Mouse (Mus musculus) gastrocnemius, adult 2 months (tissue): ENCODE results near the gene Klk8. TPM values are rescaled to one million over a fixed set of nuclear protein-coding genes. Genes with fewer than 3 reads are reported as not detected.

Experiments used
- DNase-seq: peaks from one replicate; pipeline ENCODE4 v3.0.0; 2022
- H3K27ac ChIP-seq: fragments of 200-600 bp; 2 replicates; pipeline ENCODE4 v1.8.1; 2022; ENCODE audit warnings: mild to moderate bottlenecking
- H3K4me3 ChIP-seq: fragments of 200-600 bp; 2 replicates; pipeline ENCODE4 v1.8.1; 2022; ENCODE audit warnings: mild to moderate bottlenecking, moderate library complexity
- CTCF ChIP-seq: fragments of 200-600 bp; IDR thresholded peaks from 2 replicates; pipeline ENCODE4 v1.8.1; 2022; ENCODE audit warnings: antibody characterized with exemption, mild to moderate bottlenecking, moderate library complexity
- intact Hi-C: fragments of 180-260 bp; cut with DNase I; formaldehyde crosslinking; loops from one replicate; pipeline ENCODE4 v1.15.1; 2025
- total RNA-seq, 2 experiments: library from RNA; stranded (reverse); gene quantifications; 2 replicates each; pipeline ENCODE4 v1.2.3; 2021

Klk8 gene
- total RNA-seq, 2 experiments from 2014 or later, result 1.7 to 2.5 TPM

DNA sequence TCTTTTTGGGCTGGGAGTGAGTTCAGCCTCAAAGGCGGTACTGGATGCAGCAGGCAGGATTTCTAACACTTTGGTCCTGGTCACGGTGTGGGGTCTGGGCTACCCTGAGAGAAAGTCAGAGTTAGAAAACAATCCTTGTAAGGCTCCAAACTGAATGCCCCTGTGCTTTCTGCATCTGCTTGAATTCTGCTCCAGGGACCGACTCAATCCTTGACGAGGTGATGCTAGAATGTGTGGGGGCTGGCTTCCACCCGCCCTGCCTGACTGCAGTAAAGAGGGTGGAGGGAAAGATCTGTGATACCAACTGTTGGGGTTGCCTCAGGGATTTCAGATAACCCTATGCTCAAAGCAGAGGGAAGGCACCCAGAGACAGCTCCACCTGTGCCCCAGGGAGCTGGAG, 13.6 kb downstream of the Klk8 start, which contains the start of gene Klk7:
Klk7 (plus strand) TSS at position 301 of the 400 bp plus-strand sequence.
- no peak for TF ChIP-seq CTCF
- Histone ChIP-seq H3K27ac (no peak within 1 kb of the TSS), H3K4me3 (no peak within 1 kb of the TSS)
- DNase-seq, result no peak
- intact Hi-C loops, result no loop called here

DNA sequence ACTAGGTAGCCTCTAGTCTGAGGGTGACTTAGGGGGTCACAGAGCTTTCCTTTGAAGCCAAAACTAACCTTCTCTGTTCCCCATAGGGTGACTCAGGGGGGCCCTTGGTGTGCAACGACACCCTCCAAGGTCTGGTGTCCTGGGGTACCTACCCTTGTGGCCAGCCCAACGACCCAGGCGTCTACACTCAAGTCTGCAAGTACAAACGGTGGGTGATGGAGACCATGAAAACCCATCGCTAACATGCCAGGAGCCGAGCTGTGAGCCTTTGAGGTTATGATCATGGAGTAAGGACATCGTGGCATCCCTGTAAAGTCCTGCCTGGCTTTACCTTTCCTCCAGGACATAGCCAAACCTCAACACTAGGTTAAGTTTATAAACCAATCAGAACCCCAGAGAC, 17.8 kb downstream of the Klk8 start:
- no peak for DNase-seq
- TF ChIP-seq CTCF, result no peak
- no peak overlapping the region for H3K27ac ChIP-seq
- H3K4me3 ChIP-seq, result no peak overlapping the region
- intact Hi-C loops, result no loop called here

DNA sequence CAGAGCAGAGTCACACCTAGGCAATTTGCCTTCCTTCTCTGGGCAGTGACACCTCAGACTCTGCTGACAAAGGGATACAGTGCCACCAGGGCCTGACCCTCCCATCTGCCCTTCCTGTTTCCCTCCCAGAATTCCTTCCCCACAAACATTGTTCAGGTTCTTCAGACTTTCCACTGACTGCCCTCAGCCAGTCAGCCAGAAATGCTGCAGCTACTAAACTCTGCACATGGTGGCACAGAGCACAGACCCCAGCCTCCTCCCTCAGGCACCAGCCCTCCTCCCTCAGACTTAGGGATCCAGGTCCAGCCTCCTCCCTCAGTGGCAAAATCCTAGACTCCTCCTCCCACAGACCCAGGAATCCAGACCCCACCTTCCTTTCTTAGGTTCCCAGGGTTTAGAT, 19.4 kb downstream of the Klk8 start:
- no peak overlapping the region for H3K4me3 ChIP-seq
- intact Hi-C loops, result no loop called here
- no peak for DNase-seq
- no peak overlapping the region for H3K27ac ChIP-seq
- no peak for TF ChIP-seq CTCF

DNA sequence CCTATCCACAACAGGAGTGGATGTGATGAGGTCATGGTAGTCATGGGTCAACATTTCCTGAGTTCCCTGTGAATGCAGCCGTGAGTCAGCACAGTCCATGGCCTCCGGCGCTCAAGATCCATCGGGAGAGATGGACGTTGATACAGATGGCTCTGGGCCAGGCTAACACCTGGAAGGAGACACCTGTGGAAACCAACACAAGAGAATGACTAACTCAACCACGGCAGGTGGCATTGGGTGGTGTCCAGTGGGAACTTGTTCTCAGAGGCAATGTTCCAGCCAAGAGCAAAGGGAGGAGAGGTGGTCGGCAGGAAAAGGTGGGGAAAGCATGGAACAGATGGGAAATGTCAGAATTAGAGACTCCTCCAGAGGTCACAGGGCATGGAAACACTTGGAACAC, 24.2 kb downstream of the Klk8 start:
- intact Hi-C loops, result no loop called here
- no peak overlapping the region for H3K27ac ChIP-seq
- H3K4me3 ChIP-seq, result no peak overlapping the region
- DNase-seq, result no peak
- TF ChIP-seq CTCF, result no peak

DNA sequence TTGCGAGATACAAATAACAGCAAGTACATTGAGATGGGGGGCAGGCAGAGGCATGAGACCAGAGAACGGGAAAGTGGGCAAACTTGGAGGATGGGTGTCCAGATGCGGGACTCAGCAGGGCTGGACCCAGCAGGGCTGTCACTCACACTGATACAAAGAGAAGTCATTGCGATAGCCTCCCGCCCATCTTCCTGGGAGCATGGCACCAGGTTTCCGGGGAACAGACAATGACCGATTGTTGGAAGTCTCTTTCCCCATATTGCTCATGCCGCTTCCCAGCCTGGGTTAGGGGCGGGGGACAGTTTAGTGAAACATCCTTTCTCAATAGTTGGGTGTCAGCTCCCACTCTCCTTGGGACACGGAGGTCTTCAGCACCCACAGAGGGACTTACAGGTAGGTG, 26.8 kb downstream of the Klk8 start, which contains the start of gene Klk6:
Klk6 (plus strand) TSS at position 301 of the 400 bp plus-strand sequence.
- no peak for DNase-seq
- intact Hi-C loops, result no loop called here
- Histone ChIP-seq H3K4me3 (no peak within 1 kb of the TSS), H3K27ac (no peak within 1 kb of the TSS)
- TF ChIP-seq CTCF, result no peak

DNA sequence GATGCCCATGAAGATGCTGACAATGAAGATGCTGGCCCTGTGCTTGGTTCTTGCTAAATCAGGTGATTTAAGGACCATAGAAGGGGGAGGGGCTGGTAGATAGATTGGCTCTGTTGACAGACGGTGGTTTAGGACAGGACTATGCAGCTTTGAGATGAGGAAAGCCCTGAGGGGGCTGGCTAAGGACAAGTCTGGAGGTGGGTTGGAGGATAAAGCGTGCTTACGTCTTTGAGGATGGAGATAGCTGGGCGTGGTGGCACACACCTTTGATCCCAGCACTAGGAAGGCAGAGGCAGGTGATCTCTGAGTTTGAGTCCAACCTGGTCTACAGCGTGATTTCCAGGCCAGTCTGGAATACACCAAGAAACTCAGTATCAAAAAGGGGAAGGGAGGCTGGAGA, 28.7 kb downstream of the Klk8 start:
- no peak for DNase-seq
- TF ChIP-seq CTCF, result no peak

DNA sequence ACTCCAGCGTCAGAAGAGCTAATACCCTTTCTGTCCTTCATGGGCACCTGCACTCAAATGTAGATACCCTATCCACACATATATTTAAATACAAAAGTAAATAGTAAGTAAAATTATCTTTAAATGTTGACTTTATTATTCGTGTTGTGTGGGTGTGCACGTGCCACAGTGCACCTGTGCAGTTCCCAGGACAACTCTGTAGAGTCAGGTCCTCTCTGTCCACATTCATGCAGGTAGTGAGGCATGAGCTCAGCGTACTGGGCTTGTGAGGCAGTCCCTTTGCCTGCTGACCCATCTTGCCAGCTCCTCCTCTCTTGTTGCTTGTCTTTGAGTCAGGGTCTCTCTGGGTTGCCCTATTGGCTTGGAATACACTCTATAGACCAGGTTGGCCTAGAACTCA, 30.3 kb downstream of the Klk8 start:
- H3K27ac ChIP-seq, result no peak overlapping the region
- no peak overlapping the region for H3K4me3 ChIP-seq
- intact Hi-C loops, result no loop called here
- no peak for DNase-seq
- no peak for TF ChIP-seq CTCF

More for the DNA sequence above, 28.7 kb downstream of the Klk8 start:
- intact Hi-C loops, result no loop called here
- Histone ChIP-seq H3K27ac (no peak overlapping the region), H3K4me3 (no peak overlapping the region)

DNA sequence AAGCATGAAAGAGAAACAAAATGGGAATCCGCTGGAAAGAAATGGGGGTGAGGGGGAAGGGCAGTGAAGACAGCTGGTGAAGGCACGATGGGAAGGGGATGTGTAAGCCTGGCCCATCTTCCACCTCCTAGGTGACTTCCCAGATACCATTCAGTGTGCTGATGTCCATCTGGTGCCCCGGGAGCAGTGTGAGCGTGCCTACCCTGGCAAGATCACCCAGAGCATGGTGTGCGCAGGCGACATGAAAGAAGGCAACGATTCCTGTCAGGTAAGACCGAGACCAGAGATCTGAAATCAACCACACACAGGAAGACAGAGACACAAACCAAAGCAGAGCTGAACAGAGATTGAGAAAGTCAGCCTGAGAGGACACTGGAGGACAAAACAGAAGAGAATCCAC, 31.6 kb downstream of the Klk8 start:
- Histone ChIP-seq H3K4me3 (no peak overlapping the region), H3K27ac (no peak overlapping the region)
- no peak for TF ChIP-seq CTCF
- intact Hi-C loops, result no loop called here
- no peak for DNase-seq

DNA sequence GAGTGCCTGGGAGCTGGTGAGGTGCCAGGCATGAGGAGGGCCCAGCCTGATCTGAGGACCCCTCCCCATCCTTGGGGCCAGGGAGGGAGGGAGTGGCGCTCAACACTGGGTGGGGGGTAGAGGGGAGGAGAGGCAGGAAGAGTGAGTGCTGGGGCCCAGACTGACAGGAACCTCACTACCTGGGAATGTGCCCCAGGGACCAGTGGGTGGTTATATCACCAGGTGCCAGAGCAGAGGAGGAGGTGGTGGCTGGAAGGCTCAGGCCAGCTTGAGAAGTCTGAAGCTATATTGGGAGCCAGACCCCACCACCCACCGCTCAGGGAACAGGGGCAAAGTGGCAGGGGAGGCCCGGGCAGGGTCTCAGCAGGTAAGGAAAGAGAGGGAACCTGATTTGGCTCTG, 44.3 kb downstream of the Klk8 start, which contains the start of gene Klk5:
Klk5 (plus strand) TSS at position 271 of the 400 bp plus-strand sequence.
- TF ChIP-seq CTCF, result no peak
- DNase-seq, result no peak
- no peak within 1 kb of the TSS for H3K4me3 ChIP-seq
- no peak within 1 kb of the TSS for H3K27ac ChIP-seq
- intact Hi-C loops, result no loop called here

DNA sequence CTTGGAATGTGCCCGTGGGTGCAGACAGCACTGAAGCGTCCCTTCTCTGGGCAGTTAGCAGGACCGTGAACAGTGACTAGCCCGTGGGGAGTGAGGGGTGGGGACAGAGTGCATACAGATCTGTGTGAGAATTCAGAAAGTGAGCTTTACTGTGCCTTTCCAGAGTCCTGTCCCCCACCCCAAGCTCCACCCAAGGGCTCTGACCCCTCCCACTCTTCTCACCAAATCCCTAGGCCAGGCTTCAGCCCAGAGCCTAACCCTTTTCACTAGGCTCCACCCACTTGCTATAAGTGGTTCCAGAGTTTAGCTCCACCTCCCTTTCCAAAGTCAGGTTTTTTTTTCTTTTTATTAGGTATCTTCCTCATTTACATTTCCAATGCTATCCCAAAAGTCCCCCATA, 46.4 kb downstream of the Klk8 start:
- no peak for TF ChIP-seq CTCF
- DNase-seq, result no peak
- Histone ChIP-seq H3K27ac (no peak overlapping the region), H3K4me3 (no peak overlapping the region)
- intact Hi-C loops, result no loop called here

DNA sequence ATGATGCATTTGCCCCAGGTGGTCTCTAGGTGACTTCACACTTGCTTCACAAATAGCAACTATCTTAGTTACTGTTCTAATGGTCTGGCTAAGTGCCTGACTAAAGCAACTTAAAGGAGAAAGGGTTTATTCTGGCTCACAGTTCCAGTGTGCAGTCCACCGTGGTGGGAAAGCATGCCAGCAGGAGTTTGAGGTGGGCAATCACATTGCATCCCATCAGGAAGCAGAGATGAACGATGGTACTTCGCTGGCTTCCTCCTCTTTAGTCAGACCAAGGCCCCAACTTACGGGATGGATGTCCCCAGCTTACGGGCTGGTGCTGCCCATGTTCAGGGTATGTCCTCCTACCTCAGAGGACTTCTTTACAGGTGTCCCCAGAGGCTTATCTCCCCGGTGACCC, 54.2 kb downstream of the Klk8 start:
- no peak overlapping the region for H3K27ac ChIP-seq
- no peak for DNase-seq
- TF ChIP-seq CTCF, result no peak
- H3K4me3 ChIP-seq, result no peak overlapping the region
- intact Hi-C loops, result no loop called here

Other genes starting within 250 kb of the Klk8 start
- gene Zfp658, start 235.3 kb upstream of the Klk8 start, total RNA-seq, result under 1 TPM; 0.36 to 0.43 TPM
- 1 to 10 TPM; 3.1 to 4.9 TPM for gene Zfp719, start 218.0 kb upstream of the Klk8 start, total RNA-seq
- not detected for gene Zfp819, start 190.4 kb upstream of the Klk8 start, total RNA-seq
- not detected for gene Ceacam18, start 162.9 kb upstream of the Klk8 start, total RNA-seq
- gene Siglece, start 137.4 kb upstream of the Klk8 start, total RNA-seq, result 1 to 10 TPM in 1 of 2 experiments, under 1 TPM in 1; 0.26 to 1.0 TPM
- gene Ctu1, start 125.6 kb upstream of the Klk8 start, total RNA-seq, result 1 to 10 TPM; 1.8 to 2.9 TPM
- gene Klk14, start 107.2 kb upstream of the Klk8 start, total RNA-seq, result not detected
- under 1 TPM in 1 of 2 experiments, not detected in 1; 0.22 TPM for gene Klk13, start 85.0 kb upstream of the Klk8 start, total RNA-seq
- not detected for gene Klk12, start 28.7 kb upstream of the Klk8 start, total RNA-seq
- under 1 TPM in 1 of 2 experiments, not detected in 1; 0.41 TPM for gene Klk11, start 23.0 kb upstream of the Klk8 start, total RNA-seq
- 1 to 10 TPM in 1 of 2 experiments, under 1 TPM in 1; 0.69 to 1.4 TPM for gene Klk10, start 16.5 kb upstream of the Klk8 start, total RNA-seq
- not detected for gene Klk9, start 5.7 kb upstream of the Klk8 start, total RNA-seq
- not detected for gene Klk7, start 13.7 kb downstream of the Klk8 start, total RNA-seq
- not detected for gene Klk6, start 26.9 kb downstream of the Klk8 start, total RNA-seq
- gene Klk5, start 44.4 kb downstream of the Klk8 start, total RNA-seq, result not detected
- gene Klk4, start 83.6 kb downstream of the Klk8 start, total RNA-seq, result not detected
- not detected for gene Klk15, start 136.2 kb downstream of the Klk8 start, total RNA-seq
- gene Klk1b8, start 153.1 kb downstream of the Klk8 start, total RNA-seq, result not detected
- not detected for gene Klk1b1, start 169.2 kb downstream of the Klk8 start, total RNA-seq
- not detected for gene Klk1b9, start 178.5 kb downstream of the Klk8 start, total RNA-seq
- gene Klk1b11, start 198.3 kb downstream of the Klk8 start, total RNA-seq, result not detected
- 1 to 10 TPM in 1 of 2 experiments, under 1 TPM in 1; 0.51 to 1.0 TPM for gene Klk1b26, start 214.6 kb downstream of the Klk8 start, total RNA-seq